Mouse (Mus musculus): ENCODE measurements around the gene Tinf2.

- TF ChIP-seq CTCF (IDR thresholded peaks at IDR 0.05; ENCODE audit: control insufficient read depth, insufficient read depth, low read length) (no peak), POLR2A (IDR thresholded peaks at IDR 0.05; ENCODE audit: borderline replicate concordance, control insufficient read depth, low read depth, low read length) (no peak)
These were observed 40.8 kb downstream of the Tinf2 start for GRCm38 (mm10) chr14:55640816-55641215.

Data from bone marrow, adult 2 months (tissue).